Comparison of ENCODE assay signal across 8 mouse cellular contexts in the genomic region with DNA sequence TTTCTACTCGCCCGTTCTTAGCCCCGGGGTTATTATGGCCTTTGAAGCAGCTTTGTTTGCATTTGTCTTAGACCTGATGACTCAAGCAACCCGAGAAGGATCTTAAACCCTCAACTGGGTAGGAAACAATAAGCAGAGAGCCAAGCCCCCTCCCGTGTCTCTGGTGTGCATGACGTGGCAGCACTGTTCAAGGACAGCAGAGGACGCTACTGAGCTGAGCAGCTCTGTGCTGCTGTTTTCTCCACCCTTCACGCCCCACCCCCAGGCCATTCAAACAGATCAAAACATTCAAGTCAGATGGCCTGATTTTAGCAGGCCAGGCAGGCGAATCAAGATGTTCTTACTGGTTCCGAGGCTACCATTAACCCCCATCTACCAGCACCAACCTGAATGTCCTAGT.
DNase-seq lines count a peak whose midpoint lies in the region; TF ChIP-seq lines count a peak whose summit lies in the region.

No protein-coding gene starts in this region.

- no peak overlapping the region for H3K27ac ChIP-seq in testis, adult 2 months (ENCODE audit: control insufficient read depth, insufficient read depth, low read depth, low read length)

- H3K4me3 ChIP-seq in testis, adult 2 months (ENCODE audit: control insufficient read depth, low read depth, low read length), result no peak overlapping the region

- DNase-seq in cerebellum, postnatal 25 days, result peak; percentile 4 to 22
- DNase-seq in cerebellum, postnatal 36 days, result no peak
- no peak for DNase-seq in testis, postnatal 14 days (ENCODE audit: low spot score)
- DNase-seq in layer of hippocampus, adult 8-10 months (ENCODE audit: low spot score in 2 of 2), result peak; percentile 8 to 34
- peak; percentile 9 for DNase-seq in right cerebral cortex, postnatal 4 days
- no peak for DNase-seq in yolk sac, embryonic 10.5 days (ENCODE audit: low spot score)
- DNase-seq in gastrocnemius, postnatal 25 days, result no peak

- H3K36me3 ChIP-seq in testis, adult 2 months (ENCODE audit: control insufficient read depth, insufficient read depth, low read length), result no peaks in the 10 kb centered on the region

- peak; percentile 63; the same call in 1 of the 2 replicates for TF ChIP-seq CTCF in testis, adult 2 months (IDR thresholded peaks at IDR 0.05; ENCODE audit: control insufficient read depth, insufficient read depth, insufficient replicate concordance, low read depth, low read length)

- no peak for TF ChIP-seq POLR2A in testis, adult 2 months (IDR thresholded peaks at IDR 0.05; ENCODE audit: control insufficient read depth, low read depth, low read length)

- H3K27me3 ChIP-seq in testis, adult 2 months (ENCODE audit: control insufficient read depth, insufficient read depth, low read length), result no peaks in the 10 kb centered on the region

- H3K4me1 ChIP-seq in testis, adult 2 months (ENCODE audit: control insufficient read depth, insufficient read depth, low read length), result no peaks in the 10 kb centered on the region

Comparison
In these comparisons a context has a peak if more than half of its experiments do, and no peak if none do; other contexts are left out.
1. DNase-seq: peak in cerebellum, postnatal 25 days (2 of 2), layer of hippocampus, adult 8-10 months (2 of 2) and right cerebral cortex, postnatal 4 days (single experiment); none in cerebellum, postnatal 36 days (0 of 2), testis, postnatal 14 days (single experiment), yolk sac, embryonic 10.5 days (single experiment) and gastrocnemius, postnatal 25 days (single experiment).